Mouse (Mus musculus): ENCODE results near the gene Zfp758. TPM values are rescaled to one million over a fixed set of nuclear protein-coding genes. Genes with fewer than 3 reads are reported as not detected.
"Not testable (repeated sequence)": the region's sequence is repeated elsewhere in the genome, so short reads cannot be mapped to it uniquely, and the experiment has no call there.

The Zfp758 gene
- 9.2 and 9.7 TPM in 2 replicates for total RNA-seq (2021)
- long read RNA-seq, experiment 1, partial matches to known transcripts = 1 of 6 reads
- long read RNA-seq, experiment 1, other reads (novel, unspliced or antisense) = 1 of 6 reads
- long read RNA-seq, experiment 2, partial matches to known transcripts = 0 of 4 reads
- long read RNA-seq, experiment 2, other reads (novel, unspliced or antisense) = 0 of 4 reads

GRCm38 (mm10) chr17:22361101-22361781 lies at the start of gene Zfp758, which contains the start of gene Zfp944:
Gene Zfp758, plus strand, starts transcription at chr17:22361453.
Gene Zfp944, minus strand, starts transcription at chr17:22361400.
- DNase-seq = peak; percentile 61

GRCm38 (mm10) chr17:22314219-22314618 lies 47.0 kb upstream of the Zfp758 start:
- DNase-seq = peak; percentile 12

DNA sequence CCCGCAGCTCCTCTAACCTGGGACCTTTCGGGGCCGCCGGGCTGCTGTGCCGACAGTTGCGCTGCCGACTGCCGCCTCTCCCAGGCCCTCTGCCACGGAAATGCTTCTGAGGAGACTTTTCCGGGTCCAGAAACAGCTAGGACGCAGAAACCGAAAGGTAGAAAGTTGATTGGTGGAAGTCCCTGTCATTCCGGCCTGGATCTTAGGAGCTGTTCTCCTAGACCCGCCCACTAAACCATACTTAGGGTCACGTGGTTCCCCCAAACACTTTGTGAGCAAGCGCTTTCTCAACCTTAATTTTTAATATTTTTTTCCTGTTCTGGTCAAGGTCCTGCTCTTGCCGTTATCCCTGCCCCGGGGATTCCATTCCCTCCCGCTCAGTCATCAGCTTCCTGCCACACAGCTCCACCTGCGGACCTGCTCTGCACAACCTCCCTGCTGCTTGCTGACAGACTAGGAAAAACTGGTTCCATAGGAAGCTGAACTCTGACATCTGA lies 46.5 kb upstream of the Zfp758 start, which contains the start of gene CT030661.1:
CT030661.1 (minus strand) TSS at position 108 of the 497 bp plus-strand sequence.
- peak; percentile 94 for DNase-seq

GRCm38 (mm10) chr17:22315247-22315646 lies 46.0 kb upstream of the Zfp758 start:
- DNase-seq = not testable (repeated sequence)

- DNase-seq = peak; percentile 56
Measured at GRCm38 (mm10) chr17:22352794-22353193, 8.5 kb upstream of the Zfp758 start.

DNA sequence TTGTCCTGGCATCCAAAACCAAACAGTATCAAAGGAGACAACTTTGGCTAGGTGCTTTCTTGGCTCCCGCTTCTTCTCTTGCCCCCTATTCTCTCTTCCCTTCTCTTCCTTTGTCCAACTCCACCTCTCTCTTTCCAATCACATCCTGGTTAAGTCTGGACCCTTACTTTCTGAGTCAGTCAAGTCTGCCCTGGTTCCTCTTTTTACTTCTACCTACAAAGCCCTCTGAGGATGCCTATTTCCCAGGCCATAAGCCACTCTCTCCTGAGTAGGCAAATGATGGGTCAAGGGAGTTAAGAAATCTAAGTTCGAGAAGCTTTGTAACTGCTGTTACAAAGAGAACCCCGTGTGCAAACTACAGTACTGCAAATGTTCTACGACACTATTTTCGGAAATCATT lies 681 bp upstream of the Zfp758 start:
- no peak for DNase-seq

GRCm38 (mm10) chr17:22363895-22364294 lies 2.6 kb downstream of the Zfp758 start:
- no peak for DNase-seq

- DNase-seq = peak; percentile 42
Measured at GRCm38 (mm10) chr17:22410756-22411155, 49.5 kb downstream of the Zfp758 start.

DNA sequence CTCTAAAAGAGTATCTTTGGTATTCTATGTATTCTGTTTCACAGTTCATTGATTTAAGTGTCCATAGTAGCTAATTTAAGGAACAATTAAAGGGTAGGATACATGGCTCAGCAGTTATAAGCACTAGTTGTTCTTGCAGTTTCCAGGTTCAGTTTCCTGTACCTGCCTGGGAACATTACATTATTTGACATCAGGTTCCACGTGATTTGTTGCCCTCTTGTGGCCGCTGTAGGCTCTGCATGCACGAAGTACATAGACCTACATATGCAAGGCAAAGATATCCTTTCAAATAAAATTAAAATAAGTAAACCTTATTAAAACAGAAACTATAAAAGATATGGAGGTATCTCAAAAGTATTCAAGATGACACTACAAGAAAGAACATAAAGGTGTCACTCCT lies 56.3 kb downstream of the Zfp758 start:
- peak; percentile 70 for DNase-seq

DNA sequence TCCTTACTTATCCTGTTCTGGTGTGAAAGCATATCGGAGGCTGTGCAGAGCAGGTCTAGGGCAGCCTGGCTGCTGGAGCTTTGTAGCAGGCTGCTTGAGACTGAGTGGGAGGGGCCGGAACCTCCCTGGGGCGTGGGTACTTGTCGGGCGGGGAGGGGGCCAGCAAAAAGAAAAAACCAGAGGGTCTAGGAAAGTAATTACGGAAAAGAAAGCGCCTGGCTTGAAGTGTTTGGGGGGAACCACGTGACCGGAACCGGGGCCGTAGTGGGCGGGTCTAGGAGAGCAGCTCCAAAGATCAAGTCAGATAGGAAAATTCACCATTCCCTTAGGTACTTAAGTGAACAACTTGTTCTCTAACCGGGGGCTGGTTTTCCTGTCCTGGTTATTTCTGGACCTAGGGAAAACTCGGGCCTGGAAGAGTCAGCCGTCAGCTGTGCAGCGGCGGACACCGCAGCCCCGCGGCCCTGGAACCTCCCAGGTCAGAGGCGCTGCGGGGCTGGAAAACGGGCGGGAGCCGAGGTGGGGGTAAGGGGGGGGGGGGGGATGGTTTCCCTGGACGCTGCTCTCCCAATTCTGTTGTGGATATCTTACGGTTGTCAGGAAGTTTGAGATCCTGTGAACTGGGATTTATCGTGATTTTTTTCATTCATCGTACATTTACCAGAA lies 62.8 kb downstream of the Zfp758 start, which contains the start of gene Zfp946:
Zfp946 (plus strand) TSS at position 271 of the 666 bp plus-strand sequence.
- DNase-seq = peak; percentile 91

DNA sequence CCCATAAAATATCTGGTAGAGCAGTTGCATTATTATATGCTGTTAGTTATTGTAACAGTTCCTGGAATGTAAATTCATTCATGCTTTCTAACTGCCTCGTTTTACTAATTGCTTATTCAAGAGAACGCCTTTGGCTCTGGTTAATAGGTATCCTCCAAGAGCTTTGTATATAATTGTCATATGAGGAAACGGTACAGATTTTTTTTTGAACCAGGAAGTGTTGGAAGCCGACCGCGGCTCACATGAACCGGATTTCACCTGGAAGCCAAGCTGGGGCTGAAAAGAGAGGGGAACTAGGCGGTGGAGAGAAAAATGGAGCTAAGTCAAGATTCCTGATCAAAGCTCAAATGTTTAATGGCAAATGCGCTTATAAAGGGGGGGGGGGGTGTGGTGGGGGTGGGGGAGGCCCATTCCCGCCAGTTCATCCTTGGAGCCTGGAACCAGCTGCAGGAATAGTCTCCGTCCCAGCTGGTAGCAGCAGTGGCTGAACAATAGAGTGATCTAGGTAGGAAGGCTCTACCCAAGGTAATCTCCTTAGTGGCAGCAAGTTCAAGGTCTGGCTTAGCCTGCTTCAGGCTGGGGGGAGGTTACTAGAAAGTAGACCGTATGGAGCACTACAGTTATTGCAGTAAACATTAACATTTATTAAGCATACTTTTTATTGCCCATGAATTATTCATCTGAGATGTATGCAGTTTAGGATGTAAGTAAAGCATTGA lies 63.5 kb downstream of the Zfp758 start:
- peak; percentile 20 for DNase-seq

Other genes starting within 250 kb of the Zfp758 start
- gene Zfp947, start 195.3 kb upstream of the Zfp758 start, total RNA-seq (2021) = 1.5 and 1.6 TPM in 2 replicates
- 4.2 TPM in 2 replicates for gene Zfp994, start 135.8 kb upstream of the Zfp758 start, total RNA-seq (2021)
- gene CT030661.1, start 46.6 kb upstream of the Zfp758 start, total RNA-seq (2021) = 9.4 and 11.2 TPM in 2 replicates
- gene Zfp944, start 53 bp upstream of the Zfp758 start, total RNA-seq (2021) = 6.5 and 7.8 TPM in 2 replicates
- 6.7 and 7.7 TPM in 2 replicates for gene Zfp946, start 62.8 kb downstream of the Zfp758 start, total RNA-seq (2021)
- gene Vmn2r111, start 212.0 kb downstream of the Zfp758 start, total RNA-seq (2021) = not detected in 2 replicates
- gene Vmn2r112, start 239.5 kb downstream of the Zfp758 start, total RNA-seq (2021) = not detected in 2 replicates